Mouse (Mus musculus) midbrain, embryonic 16.5 days (tissue): Measurements from ENCODE around the gene Fam120a. TPM values are rescaled to one million over a fixed set of nuclear protein-coding genes. Genes with fewer than 3 reads are reported as not detected.
A peak's percentile ranks its signal among the peaks of the same experiment; 100 is the strongest.

Experiments
- ATAC-seq: fragments of 200-750 bp; cut with Nextera tagmentation; 2 replicates; pipeline ENCODE4 v1.8.0; 2017; ENCODE audit warnings: moderate TSS enrichment
- H3K27ac ChIP-seq: fragments of 300-500 bp; sonication (generic); 2 replicates; pipeline ENCODE4 v1.5.1; 2014; ENCODE audit warnings: mild to moderate bottlenecking, low read length, mixed read lengths
- H3K27me3 ChIP-seq: fragments of 300-500 bp; sonication (generic); 2 replicates; pipeline ENCODE4 v1.6.1; 2014; ENCODE audit warnings: low read depth, low read length, mixed read lengths; ENCODE audit not compliant: control insufficient read depth, insufficient read depth
- H3K36me3 ChIP-seq: fragments of 300-500 bp; sonication (generic); 2 replicates; pipeline ENCODE4 v1.6.1; 2014; ENCODE audit warnings: mild to moderate bottlenecking, low read length, moderate library complexity, mixed read lengths; ENCODE audit not compliant: control insufficient read depth, insufficient read depth
- H3K4me1 ChIP-seq: fragments of 300-500 bp; sonication (generic); 2 replicates; pipeline ENCODE4 v1.6.1; 2014; ENCODE audit warnings: mild to moderate bottlenecking, low read length, mixed read lengths; ENCODE audit not compliant: control insufficient read depth, insufficient read depth
- H3K4me2 ChIP-seq: fragments of 300-500 bp; sonication (generic); 2 replicates; pipeline ENCODE4 v1.6.1; 2014; ENCODE audit warnings: mild to moderate bottlenecking, low read length, mixed read lengths
- H3K4me3 ChIP-seq: fragments of 300-500 bp; sonication (generic); 2 replicates; pipeline ENCODE4 v1.5.1; 2014; ENCODE audit warnings: low read depth, mild to moderate bottlenecking, low read length, moderate library complexity, mixed read lengths
- H3K9ac ChIP-seq: fragments of 300-500 bp; sonication (generic); 2 replicates; pipeline ENCODE4 v1.6.1; 2014; ENCODE audit warnings: low read depth, low read length, mixed read lengths
- H3K9me3 ChIP-seq: fragments of 300-500 bp; sonication (generic); replicated peaks from 2 replicates; pipeline ENCODE4 v1.6.1; 2014; ENCODE audit warnings: mild to moderate bottlenecking, low read length, mixed read lengths; ENCODE audit not compliant: control insufficient read depth, poor library complexity, severe bottlenecking
- WGBS: fragments of 180-500 bp; shearing (Covaris S2); extraction: QIAGEN DNeasy Blood & Tissue Kit; methylation state at CpG from one replicate; pipeline ENCODE4 v1.1.7; 2014; 5-methylcytosine and 5-hydroxymethylcytosine counted together
- polyA plus RNA-seq: library from polyadenylated mRNA; unstranded; fragments of >200 nt; fragmentation: Nextera tagmentation; extraction: Ambion mirVana; gene quantifications from 2 replicates; pipeline ENCODE4 v1.2.1, GENCODE M21; 2015

Fam120a gene
- polyA plus RNA-seq, 1 experiment from 2014 or later, result 9.6 TPM

DNA sequence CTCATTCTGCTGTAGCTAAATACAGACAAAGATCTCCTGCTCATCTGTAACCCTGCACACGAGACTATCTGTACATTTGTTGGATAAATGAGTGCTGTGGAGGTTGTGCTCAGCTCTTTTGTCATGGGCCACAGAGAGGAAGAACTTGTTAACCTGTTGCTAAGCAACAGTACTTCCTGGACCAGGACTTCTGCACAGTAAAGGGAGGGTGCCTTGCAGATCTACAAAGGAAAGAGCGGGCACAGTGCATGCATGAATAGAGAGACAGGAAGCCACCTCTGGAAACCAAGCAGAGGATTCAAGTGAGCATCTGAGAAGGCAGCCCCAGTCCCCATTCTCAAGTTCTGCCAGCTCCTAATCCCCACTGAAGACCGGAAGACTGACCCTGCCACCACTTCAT is 27.1 kb upstream of the Fam120a start:
- H3K27me3 ChIP-seq, result no peaks in the 10 kb centered on the region
- H3K4me3 ChIP-seq, result no peak overlapping the region
- peaks cover 11% of the 10 kb centered on the region for H3K4me1 ChIP-seq
- ATAC-seq, result peak; percentile 92
- peak overlapping the region; percentile 49; the same call in 1 of the 2 replicates for H3K27ac ChIP-seq
- no peaks in the 10 kb centered on the region for H3K9me3 ChIP-seq
- no peak overlapping the region for H3K9ac ChIP-seq
- H3K36me3 ChIP-seq, result no peaks in the 10 kb centered on the region
- 3% methylated on average over 3 of the region's 3 CpGs for WGBS
- peak overlapping the region; percentile 6; the same call in 1 of the 2 replicates for H3K4me2 ChIP-seq

DNA sequence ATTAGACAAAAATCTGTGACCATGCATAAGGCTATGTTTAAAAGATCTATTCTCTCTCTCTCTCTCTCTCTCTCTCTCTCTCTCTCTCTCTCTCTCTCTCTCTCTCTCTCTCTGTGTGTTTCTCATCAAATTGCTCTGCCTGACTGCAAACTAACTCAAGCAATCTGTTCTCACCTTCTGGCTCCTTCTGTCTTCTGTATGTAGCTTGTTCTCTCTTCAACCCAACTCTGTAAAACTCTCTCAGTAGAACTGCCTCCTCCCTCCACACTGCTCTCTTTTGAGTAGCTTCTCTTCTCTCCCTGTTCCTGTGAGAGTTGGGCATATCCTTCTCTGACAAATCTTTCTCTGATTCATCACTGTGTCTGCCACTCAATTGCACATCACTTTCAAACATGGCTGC is 25.1 kb upstream of the Fam120a start:
- Histone ChIP-seq H3K27ac (no peak overlapping the region), H3K4me2 (no peak overlapping the region), H3K9ac (no peak overlapping the region), H3K4me1 (peaks cover 11% of the 10 kb centered on the region), H3K36me3 (no peaks in the 10 kb centered on the region), H3K4me3 (no peak overlapping the region), H3K9me3 (no peaks in the 10 kb centered on the region), H3K27me3 (no peaks in the 10 kb centered on the region)
- ATAC-seq, result no peak

DNA sequence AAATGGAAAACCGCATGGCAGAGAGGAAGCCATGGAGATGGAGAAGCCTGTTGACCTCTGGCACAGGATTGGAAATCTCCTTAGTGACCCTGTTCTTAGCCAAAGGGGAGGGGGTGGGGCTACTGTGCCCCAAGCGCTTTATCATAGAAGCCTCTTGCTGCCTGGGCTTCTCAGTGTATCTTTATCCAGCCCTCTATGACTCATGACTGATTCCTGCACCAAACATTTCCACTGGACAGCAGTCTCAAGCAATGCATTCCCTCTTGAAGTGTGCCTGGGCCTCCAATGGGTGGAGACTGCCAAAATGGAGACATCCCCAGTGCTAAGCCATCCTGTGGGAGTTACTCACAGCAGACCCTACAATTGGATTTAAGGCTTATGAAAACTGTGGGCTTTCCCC is 22.3 kb upstream of the Fam120a start:
- Histone ChIP-seq H3K36me3 (no peaks in the 10 kb centered on the region), H3K9ac (no peak overlapping the region), H3K4me3 (no peak overlapping the region), H3K9me3 (no peaks in the 10 kb centered on the region), H3K4me2 (no peak overlapping the region), H3K4me1 (peaks cover 8% of the 10 kb centered on the region), H3K27me3 (no peaks in the 10 kb centered on the region), H3K27ac (no peak overlapping the region)
- ATAC-seq, result no peak
- 69% methylated on average over 2 of the region's 2 CpGs for WGBS

DNA sequence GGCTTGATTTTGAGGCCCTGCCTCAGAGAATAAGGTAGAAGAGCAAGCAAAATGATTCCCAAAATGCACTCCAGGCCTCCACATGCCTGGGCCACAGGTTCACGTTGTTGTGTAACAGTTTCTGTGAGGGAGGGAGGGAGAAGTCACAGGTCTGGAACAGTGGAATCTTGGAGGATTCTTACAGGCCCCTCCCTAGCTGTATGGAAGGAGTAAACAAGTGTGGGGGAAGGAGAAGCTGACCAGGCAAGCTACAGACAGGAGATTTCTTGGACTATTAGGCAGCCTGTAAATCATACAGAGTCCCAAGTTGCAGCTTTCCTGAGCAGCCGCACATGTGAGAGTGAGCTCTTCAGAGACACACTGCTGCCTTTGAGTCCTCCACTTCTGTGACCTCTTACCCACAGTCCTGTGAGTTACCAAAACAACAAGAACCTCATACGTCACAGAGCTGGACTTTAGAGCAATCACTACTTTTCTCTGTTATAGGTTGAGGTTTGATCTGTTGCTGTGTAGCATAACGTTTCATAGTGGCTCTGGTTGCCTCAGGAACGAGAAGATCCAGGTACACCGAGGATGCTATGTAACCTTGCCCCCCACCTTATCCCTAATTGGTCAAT is 14.8 kb upstream of the Fam120a start:
- H3K36me3 ChIP-seq, result no peaks in the 10 kb centered on the region
- no peak overlapping the region for H3K27ac ChIP-seq
- no peak overlapping the region for H3K4me2 ChIP-seq
- H3K9me3 ChIP-seq, result no peaks in the 10 kb centered on the region
- no peak overlapping the region for H3K9ac ChIP-seq
- H3K27me3 ChIP-seq, result no peaks in the 10 kb centered on the region
- ATAC-seq, result no peak
- no peak overlapping the region for H3K4me3 ChIP-seq
- H3K4me1 ChIP-seq, result no peaks in the 10 kb centered on the region
- WGBS, result 88% methylated on average over 6 of the region's 6 CpGs

- Histone ChIP-seq H3K27ac (no peak overlapping the region), H3K9ac (no peak overlapping the region), H3K27me3 (no peaks in the 10 kb centered on the region), H3K4me1 (no peaks in the 10 kb centered on the region), H3K9me3 (no peaks in the 10 kb centered on the region), H3K36me3 (no peaks in the 10 kb centered on the region), H3K4me3 (no peak overlapping the region), H3K4me2 (no peak overlapping the region)
- ATAC-seq, result no peak
- WGBS, result 85% methylated on average over 6 of the region's 6 CpGs
Observed at GRCm38 (mm10) chr13:48979069-48979468, 11.3 kb upstream of the Fam120a start.

- Histone ChIP-seq H3K4me1 (no peaks in the 10 kb centered on the region), H3K9me3 (no peaks in the 10 kb centered on the region), H3K27ac (no peak overlapping the region), H3K4me3 (no peak overlapping the region), H3K27me3 (no peaks in the 10 kb centered on the region), H3K36me3 (no peaks in the 10 kb centered on the region), H3K4me2 (no peak overlapping the region), H3K9ac (no peak overlapping the region)
- WGBS, result 84% methylated on average over 3 of the region's 3 CpGs
- ATAC-seq, result no peak
Observed at GRCm38 (mm10) chr13:48977858-48978257, 10.0 kb upstream of the Fam120a start.

DNA sequence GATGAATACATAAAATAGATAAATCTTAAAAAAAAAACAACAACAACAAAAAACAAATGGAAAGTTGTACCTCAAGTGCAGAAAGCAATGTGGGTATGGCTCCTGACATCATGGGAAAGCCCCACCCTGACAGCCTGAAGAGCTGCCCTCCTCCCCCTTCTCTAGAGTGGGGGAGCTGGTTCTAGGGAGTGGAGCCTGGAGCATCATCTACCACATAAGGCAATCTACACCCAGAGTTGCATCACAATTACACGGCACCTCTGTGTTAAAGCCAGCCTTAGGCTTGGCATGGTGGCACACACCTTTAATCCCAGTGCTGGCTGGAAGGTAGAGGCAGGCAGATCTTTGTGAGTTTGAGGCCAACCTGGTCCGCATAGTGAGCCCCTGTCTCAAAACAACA is 6.9 kb upstream of the Fam120a start:
- no peak overlapping the region for H3K4me3 ChIP-seq
- no peak overlapping the region for H3K27ac ChIP-seq
- H3K9ac ChIP-seq, result no peak overlapping the region
- H3K9me3 ChIP-seq, result no peaks in the 10 kb centered on the region
- 98% methylated on average over 2 of the region's 2 CpGs for WGBS
- no peak for ATAC-seq
- no peaks in the 10 kb centered on the region for H3K36me3 ChIP-seq
- no peaks in the 10 kb centered on the region for H3K27me3 ChIP-seq
- H3K4me2 ChIP-seq, result no peak overlapping the region
- no peaks in the 10 kb centered on the region; the same call in 1 of the 2 replicates for H3K4me1 ChIP-seq

DNA sequence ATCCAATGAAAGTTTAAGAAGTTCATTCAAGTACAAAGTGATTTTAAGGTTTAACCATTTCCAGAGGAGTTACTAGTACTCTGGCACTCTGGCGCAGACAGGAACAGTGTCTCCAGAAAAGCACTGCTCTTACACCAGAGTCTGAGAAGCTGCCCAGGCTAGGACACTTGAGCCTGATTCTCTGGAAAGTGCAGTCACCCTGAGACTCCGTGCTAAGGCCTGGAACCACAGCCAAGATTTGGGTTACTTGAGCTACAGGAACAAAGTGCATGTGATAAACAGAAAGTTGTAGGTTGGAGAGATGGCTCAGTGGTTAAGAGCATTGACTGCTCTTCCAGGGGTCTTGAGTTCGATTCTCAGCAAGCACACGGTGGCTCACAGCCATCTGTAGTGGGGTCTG is 6.4 kb upstream of the Fam120a start:
- Histone ChIP-seq H3K36me3 (no peaks in the 10 kb centered on the region), H3K4me1 (peaks cover 4% of the 10 kb centered on the region), H3K4me3 (no peak overlapping the region), H3K27ac (no peak overlapping the region), H3K27me3 (no peaks in the 10 kb centered on the region), H3K9ac (no peak overlapping the region), H3K4me2 (no peak overlapping the region), H3K9me3 (no peaks in the 10 kb centered on the region)
- ATAC-seq, result no peak
- 87% methylated on average over 4 of the region's 4 CpGs for WGBS

DNA sequence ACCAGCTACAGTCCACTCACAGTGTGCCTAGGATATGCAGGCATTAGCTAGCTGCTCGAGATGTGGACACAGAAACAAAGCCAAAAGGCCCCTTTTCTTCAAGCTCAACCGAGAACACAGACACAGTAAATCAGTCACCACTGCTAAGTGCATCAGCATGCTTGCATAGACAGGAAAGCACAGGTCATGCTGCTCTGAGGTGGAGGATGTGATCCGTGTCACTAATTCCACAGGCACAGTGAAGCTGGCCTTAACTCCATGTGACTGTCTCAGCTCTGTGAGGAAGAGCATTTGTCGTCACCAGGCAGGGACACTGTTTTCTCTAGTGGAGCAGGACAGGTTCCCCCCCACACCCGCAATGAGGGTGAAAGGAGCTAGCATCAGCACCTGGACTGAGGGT is 5.4 kb upstream of the Fam120a start:
- 64% methylated on average over 5 of the region's 5 CpGs for WGBS
- H3K36me3 ChIP-seq, result no peaks in the 10 kb centered on the region
- no peak overlapping the region for H3K9ac ChIP-seq
- ATAC-seq, result no peak
- H3K9me3 ChIP-seq, result no peaks in the 10 kb centered on the region
- H3K4me1 ChIP-seq, result peaks cover 8% of the 10 kb centered on the region
- H3K4me3 ChIP-seq, result no peak overlapping the region
- no peaks in the 10 kb centered on the region for H3K27me3 ChIP-seq
- H3K4me2 ChIP-seq, result no peak overlapping the region
- no peak overlapping the region for H3K27ac ChIP-seq
